Mouse (Mus musculus): ENCODE results near the gene Prmt7. TPM values are rescaled to one million over a fixed set of nuclear protein-coding genes. Genes with fewer than 3 reads are reported as not detected.

The Prmt7 gene
- total and polyA plus RNA-seq, 2 experiments from 2014 or later, result 50.9 to 71.3 TPM

- no peaks in the 10 kb centered on the region for H3K4me1 ChIP-seq (ENCODE audit: insufficient read depth, low read length)
- H3K4me3 ChIP-seq (ENCODE audit: low read length), result no peak overlapping the region
- WGBS, result 95% methylated on average over 3 of the region's 3 CpGs
- no peak for DNase-seq (ENCODE audit: low spot score)
- H3K27me3 ChIP-seq (ENCODE audit: insufficient read depth, low read length), result no peaks in the 10 kb centered on the region
- H3K4me2 ChIP-seq (ENCODE audit: low read depth, low read length), result no peak overlapping the region
- H3K36me3 ChIP-seq (ENCODE audit: insufficient read depth, low read length), result no peaks in the 10 kb centered on the region
- H3K27ac ChIP-seq, result no peak overlapping the region
- ATAC-seq, result no peak
- H3K9ac ChIP-seq (replicated peaks; ENCODE audit: low read length), result no peak overlapping the region
- no peak for TF ChIP-seq CTCF (IDR thresholded peaks at IDR 0.05; ENCODE audit: low read depth)
- no peaks in the 10 kb centered on the region for H3K9me3 ChIP-seq (ENCODE audit: low read length)
Observed at GRCm38 (mm10) chr8:106173566-106173965, 37.2 kb upstream of the Prmt7 start.

DNA sequence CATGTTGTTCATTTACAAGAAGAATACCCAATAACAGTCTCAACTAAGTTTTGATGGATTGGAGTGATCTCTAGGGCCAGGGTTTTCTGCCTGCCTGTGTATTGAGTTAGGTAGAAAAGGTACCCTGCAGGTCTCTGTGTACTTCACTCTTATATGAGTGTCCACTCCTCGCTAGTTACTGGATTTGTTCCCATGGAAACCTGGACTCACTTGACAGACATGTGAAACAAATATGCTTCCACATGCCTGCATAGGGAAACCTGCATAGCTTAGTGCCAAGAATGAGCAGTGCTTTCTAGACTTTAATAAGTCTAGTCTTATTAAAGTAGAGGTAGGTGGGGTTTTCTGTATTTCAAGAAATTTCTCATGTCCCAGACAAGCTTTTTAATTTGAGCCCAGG is 33.8 kb upstream of the Prmt7 start:
- DNase-seq (ENCODE audit: low spot score), result peak; percentile 28
- H3K9me3 ChIP-seq (ENCODE audit: low read length), result no peaks in the 10 kb centered on the region
- ATAC-seq, result no peak
- no peaks in the 10 kb centered on the region for H3K27me3 ChIP-seq (ENCODE audit: insufficient read depth, low read length)
- H3K4me2 ChIP-seq (ENCODE audit: low read depth, low read length), result no peak overlapping the region
- H3K27ac ChIP-seq, result no peak overlapping the region
- no peaks in the 10 kb centered on the region for H3K36me3 ChIP-seq (ENCODE audit: insufficient read depth, low read length)
- TF ChIP-seq CTCF (IDR thresholded peaks at IDR 0.05; ENCODE audit: low read depth), result no peak
- no peak overlapping the region for H3K4me3 ChIP-seq (ENCODE audit: low read length)
- WGBS, result 8% methylated on average over 1 of the region's 1 CpGs
- H3K4me1 ChIP-seq (ENCODE audit: insufficient read depth, low read length), result no peaks in the 10 kb centered on the region
- no peak overlapping the region for H3K9ac ChIP-seq (replicated peaks; ENCODE audit: low read length)

- H3K9me3 ChIP-seq (ENCODE audit: low read length), result no peaks in the 10 kb centered on the region
- WGBS, result 85% methylated on average over 1 of the region's 1 CpGs
- TF ChIP-seq CTCF (IDR thresholded peaks at IDR 0.05; ENCODE audit: low read depth), result no peak
- no peaks in the 10 kb centered on the region for H3K36me3 ChIP-seq (ENCODE audit: insufficient read depth, low read length)
- no peak overlapping the region for H3K4me3 ChIP-seq (ENCODE audit: low read length)
- ATAC-seq, result no peak
- H3K27ac ChIP-seq, result no peak overlapping the region
- no peak overlapping the region for H3K9ac ChIP-seq (replicated peaks; ENCODE audit: low read length)
- DNase-seq (ENCODE audit: low spot score), result no peak
- H3K4me2 ChIP-seq (ENCODE audit: low read depth, low read length), result no peak overlapping the region
- no peaks in the 10 kb centered on the region for H3K4me1 ChIP-seq (ENCODE audit: insufficient read depth, low read length)
- H3K27me3 ChIP-seq (ENCODE audit: insufficient read depth, low read length), result no peaks in the 10 kb centered on the region
Observed at GRCm38 (mm10) chr8:106177594-106177993, 33.1 kb upstream of the Prmt7 start.

DNA sequence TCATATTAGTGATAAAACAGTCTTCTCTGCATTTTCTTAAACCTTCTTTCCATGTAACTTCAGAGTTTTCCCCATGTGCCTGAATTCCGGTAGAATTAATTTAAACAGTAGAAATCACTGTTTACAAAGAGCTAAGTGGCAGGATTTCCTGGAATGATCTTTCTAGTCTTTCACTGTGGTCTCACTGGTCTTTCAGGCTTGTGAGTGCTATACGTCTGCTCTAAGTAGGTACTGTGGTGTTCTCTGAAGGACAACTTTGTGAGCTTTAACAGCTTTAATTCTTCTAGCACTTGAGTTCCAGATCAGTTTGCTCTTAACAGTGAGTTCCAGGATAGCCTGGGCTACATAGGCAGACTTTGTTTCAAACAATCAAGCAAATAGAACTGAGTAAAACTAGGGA is 32.3 kb upstream of the Prmt7 start:
- Histone ChIP-seq H3K9me3 (ENCODE audit: low read length) (no peaks in the 10 kb centered on the region), H3K27me3 (ENCODE audit: insufficient read depth, low read length) (no peaks in the 10 kb centered on the region), H3K4me1 (ENCODE audit: insufficient read depth, low read length) (no peaks in the 10 kb centered on the region), H3K9ac (replicated peaks; ENCODE audit: low read length) (no peak overlapping the region), H3K36me3 (ENCODE audit: insufficient read depth, low read length) (no peaks in the 10 kb centered on the region), H3K27ac (no peak overlapping the region), H3K4me2 (ENCODE audit: low read depth, low read length) (no peak overlapping the region), H3K4me3 (ENCODE audit: low read length) (no peak overlapping the region)
- no peak for DNase-seq (ENCODE audit: low spot score)
- no peak for ATAC-seq
- 79% methylated on average over 2 of the region's 2 CpGs for WGBS
- no peak for TF ChIP-seq CTCF (IDR thresholded peaks at IDR 0.05; ENCODE audit: low read depth)

GRCm38 (mm10) chr8:106185628-106186270 is 25.0 kb upstream of the Prmt7 start:
- H3K9me3 ChIP-seq (ENCODE audit: low read length), result no peaks in the 10 kb centered on the region
- H3K9ac ChIP-seq (replicated peaks; ENCODE audit: low read length), result no peak overlapping the region
- H3K36me3 ChIP-seq (ENCODE audit: insufficient read depth, low read length), result no peaks in the 10 kb centered on the region
- no peak overlapping the region for H3K4me3 ChIP-seq (ENCODE audit: low read length)
- DNase-seq (ENCODE audit: low spot score), result no peak
- no peak for TF ChIP-seq CTCF (IDR thresholded peaks at IDR 0.05; ENCODE audit: low read depth)
- no peak for ATAC-seq
- no peak overlapping the region for H3K4me2 ChIP-seq (ENCODE audit: low read depth, low read length)
- WGBS, result 77% methylated on average over 8 of the region's 8 CpGs
- no peak overlapping the region for H3K27ac ChIP-seq
- H3K27me3 ChIP-seq (ENCODE audit: insufficient read depth, low read length), result no peaks in the 10 kb centered on the region
- no peaks in the 10 kb centered on the region for H3K4me1 ChIP-seq (ENCODE audit: insufficient read depth, low read length)

- H3K27ac ChIP-seq, result no peak overlapping the region
- H3K27me3 ChIP-seq (ENCODE audit: insufficient read depth, low read length), result no peaks in the 10 kb centered on the region
- H3K9me3 ChIP-seq (ENCODE audit: low read length), result no peaks in the 10 kb centered on the region
- TF ChIP-seq CTCF (IDR thresholded peaks at IDR 0.05; ENCODE audit: low read depth), result no peak
- H3K4me1 ChIP-seq (ENCODE audit: insufficient read depth, low read length), result no peaks in the 10 kb centered on the region
- DNase-seq (ENCODE audit: low spot score) (no peak), ATAC-seq (no peak)
- no peak overlapping the region for H3K4me2 ChIP-seq (ENCODE audit: low read depth, low read length)
- WGBS, result 90% methylated on average over 3 of the region's 3 CpGs
- H3K9ac ChIP-seq (replicated peaks; ENCODE audit: low read length), result no peak overlapping the region
- 0 out of 2 replicates have a peak, but pooled peaks cover under 1% of the 10 kb centered on the region for H3K36me3 ChIP-seq (ENCODE audit: insufficient read depth, low read length)
- H3K4me3 ChIP-seq (ENCODE audit: low read length), result no peak overlapping the region
Observed at GRCm38 (mm10) chr8:106186394-106186793, 24.3 kb upstream of the Prmt7 start.

DNA sequence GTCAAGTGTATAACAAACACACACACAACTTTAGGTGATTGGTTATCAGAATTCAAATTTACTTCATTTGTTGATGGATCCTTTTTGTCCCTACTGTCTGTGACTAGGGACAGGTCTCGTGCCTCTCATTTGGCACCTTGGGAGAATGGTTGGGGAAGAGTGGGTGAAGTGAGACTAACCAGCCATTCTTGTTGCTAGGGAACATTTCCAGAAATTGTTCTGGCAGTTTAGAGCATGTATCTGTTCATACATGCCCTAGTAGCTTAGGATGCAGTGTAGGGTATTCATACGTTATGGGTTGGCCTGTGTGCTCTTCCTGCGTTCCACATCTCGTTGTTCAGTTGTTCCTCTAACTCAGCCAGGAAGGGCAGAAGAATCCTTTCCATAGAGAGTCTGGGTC is 21.6 kb upstream of the Prmt7 start:
- no peak overlapping the region for H3K4me2 ChIP-seq (ENCODE audit: low read depth, low read length)
- H3K9ac ChIP-seq (replicated peaks; ENCODE audit: low read length), result no peak overlapping the region
- H3K36me3 ChIP-seq (ENCODE audit: insufficient read depth, low read length), result peaks cover 19% of the 10 kb centered on the region
- H3K4me1 ChIP-seq (ENCODE audit: insufficient read depth, low read length), result no peaks in the 10 kb centered on the region
- DNase-seq (ENCODE audit: low spot score) (no peak), ATAC-seq (no peak)
- TF ChIP-seq CTCF (IDR thresholded peaks at IDR 0.05; ENCODE audit: low read depth), result no peak
- H3K4me3 ChIP-seq (ENCODE audit: low read length), result no peak overlapping the region
- no peak overlapping the region for H3K27ac ChIP-seq
- no peaks in the 10 kb centered on the region for H3K9me3 ChIP-seq (ENCODE audit: low read length)
- H3K27me3 ChIP-seq (ENCODE audit: insufficient read depth, low read length), result no peaks in the 10 kb centered on the region
- 92% methylated on average over 4 of the region's 4 CpGs for WGBS
